Mouse (Mus musculus) liver, embryonic 11.5 days (tissue): ENCODE data around the gene Nsrp1. TPM values are rescaled to one million over a fixed set of nuclear protein-coding genes. Genes with fewer than 3 reads are reported as not detected.

Source experiments
- ATAC-seq: fragments of 200-750 bp; cut with Nextera tagmentation; replicated peaks from 2 replicates; pipeline ENCODE4 v1.8.0; 2017; ENCODE audit warnings: moderate number of reproducible peaks, mild to moderate bottlenecking, moderate TSS enrichment, moderate library complexity; ENCODE audit not compliant: low FRiP score
- DNase-seq: peaks from one replicate; pipeline ENCODE4 v3.0.0-alpha.2; 2017; ENCODE audit warnings: low spot score
- H3K27ac ChIP-seq: fragments of 300-500 bp; sonication (generic); 2 replicates; pipeline ENCODE4 v1.5.1; 2014; ENCODE audit warnings: mild to moderate bottlenecking, low read depth, low read length, control low read depth
- H3K27me3 ChIP-seq: fragments of 300-500 bp; sonication (generic); replicated peaks from 2 replicates; pipeline ENCODE4 v1.6.1; 2014; ENCODE audit warnings: low read length, mixed read lengths; ENCODE audit not compliant: control insufficient read depth, insufficient read depth
- H3K36me3 ChIP-seq: fragments of 300-500 bp; sonication (generic); 2 replicates; pipeline ENCODE4 v1.6.1; 2014; ENCODE audit warnings: mild to moderate bottlenecking, low read length, moderate library complexity, mixed read lengths; ENCODE audit not compliant: control insufficient read depth, insufficient read depth
- H3K4me1 ChIP-seq: fragments of 300-500 bp; sonication (generic); replicated peaks from 2 replicates; pipeline ENCODE4 v1.6.1; 2014; ENCODE audit warnings: low read length, mixed read lengths; ENCODE audit not compliant: control insufficient read depth, insufficient read depth
- H3K4me2 ChIP-seq: fragments of 300-500 bp; sonication (generic); 2 replicates; pipeline ENCODE4 v1.6.1; 2014; ENCODE audit warnings: mild to moderate bottlenecking, control low read depth, moderate library complexity
- H3K4me3 ChIP-seq: fragments of 300-500 bp; sonication (generic); 2 replicates; pipeline ENCODE4 v1.5.1; 2014; ENCODE audit warnings: low read depth, low read length, control low read depth
- H3K9ac ChIP-seq: fragments of 300-500 bp; sonication (generic); 2 replicates; pipeline ENCODE4 v1.6.1; 2014; ENCODE audit warnings: low read depth, low read length, control low read depth
- H3K9me3 ChIP-seq: fragments of 300-500 bp; sonication (generic); 2 replicates; pipeline ENCODE4 v1.6.1; 2016; ENCODE audit warnings: low read length, inconsistent platforms, mixed read lengths; ENCODE audit not compliant: control insufficient read depth
- WGBS: fragments of 180-500 bp; shearing (Covaris S2); extraction: QIAGEN DNeasy Blood & Tissue Kit; methylation state at CpG from one replicate; pipeline ENCODE4 v1.1.7; 2014; 5-methylcytosine and 5-hydroxymethylcytosine counted together
- polyA plus RNA-seq: library from polyadenylated mRNA; unstranded; fragments of >200 nt; fragmentation: Nextera tagmentation; extraction: Ambion mirVana; gene quantifications from 2 replicates; pipeline ENCODE4 v1.2.1, GENCODE M21; 2014

Nsrp1 gene
- polyA plus RNA-seq, 1 experiment from 2014 or later: 45.6 TPM

- no peak for DNase-seq
Observed at GRCm38 (mm10) chr11:77096581-77096980, 18.3 kb upstream of the Nsrp1 start.

GRCm38 (mm10) chr11:77095206-77095605, 17.0 kb upstream of the Nsrp1 start:
- H3K36me3 ChIP-seq: no peaks in the 10 kb centered on the region
- ATAC-seq: no peak
- H3K4me1 ChIP-seq: no peaks in the 10 kb centered on the region
- H3K27me3 ChIP-seq: no peaks in the 10 kb centered on the region
- no peak overlapping the region for H3K4me2 ChIP-seq
- no peaks in the 10 kb centered on the region for H3K9me3 ChIP-seq
- no peak overlapping the region for H3K4me3 ChIP-seq
- no peak overlapping the region for H3K9ac ChIP-seq
- no peak overlapping the region for H3K27ac ChIP-seq
- 64% methylated on average over 10 of the region's 10 CpGs for WGBS
- DNase-seq: no peak

More at GRCm38 (mm10) chr11:77096581-77096980, 18.3 kb upstream of the Nsrp1 start:
- Histone ChIP-seq H3K9ac (no peak overlapping the region), H3K4me2 (no peak overlapping the region), H3K9me3 (no peaks in the 10 kb centered on the region), H3K27me3 (no peaks in the 10 kb centered on the region), H3K36me3 (no peaks in the 10 kb centered on the region), H3K27ac (no peak overlapping the region), H3K4me3 (no peak overlapping the region), H3K4me1 (no peaks in the 10 kb centered on the region)
- 84% methylated on average over 3 of the region's 3 CpGs for WGBS
- no peak for ATAC-seq

- Histone ChIP-seq H3K4me3 (no peak overlapping the region), H3K27ac (no peak overlapping the region), H3K4me2 (no peak overlapping the region), H3K9ac (no peak overlapping the region), H3K4me1 (no peaks in the 10 kb centered on the region), H3K36me3 (no peaks in the 10 kb centered on the region), H3K9me3 (no peaks in the 10 kb centered on the region), H3K27me3 (no peaks in the 10 kb centered on the region)
- ATAC-seq (no peak), DNase-seq (no peak)
- WGBS: 68% methylated on average over 8 of the region's 8 CpGs
Observed at GRCm38 (mm10) chr11:77094136-77094535, 15.9 kb upstream of the Nsrp1 start.

GRCm38 (mm10) chr11:77093208-77093607, 15.0 kb upstream of the Nsrp1 start:
- Histone ChIP-seq H3K9me3 (no peaks in the 10 kb centered on the region), H3K36me3 (no peaks in the 10 kb centered on the region), H3K27me3 (no peaks in the 10 kb centered on the region), H3K27ac (no peak overlapping the region), H3K9ac (no peak overlapping the region), H3K4me2 (peak overlapping the region; percentile 59), H3K4me1 (no peaks in the 10 kb centered on the region), H3K4me3 (peak overlapping the region; percentile 29; the same call in 1 of the 2 replicates)
- 3% methylated on average over 11 of the region's 11 CpGs for WGBS
- DNase-seq: no peak
- no peak for ATAC-seq

- 64% methylated on average over 2 of the region's 2 CpGs for WGBS
- H3K36me3 ChIP-seq: no peaks in the 10 kb centered on the region
- no peak overlapping the region for H3K4me3 ChIP-seq
- no peak for DNase-seq
- H3K27me3 ChIP-seq: no peaks in the 10 kb centered on the region
- H3K27ac ChIP-seq: no peak overlapping the region
- no peaks in the 10 kb centered on the region for H3K4me1 ChIP-seq
- no peak overlapping the region for H3K9ac ChIP-seq
- ATAC-seq: no peak
- H3K4me2 ChIP-seq: no peak overlapping the region
- H3K9me3 ChIP-seq: no peaks in the 10 kb centered on the region
Observed at GRCm38 (mm10) chr11:77089162-77089561, 10.9 kb upstream of the Nsrp1 start.

- DNase-seq (no peak), ATAC-seq (no peak)
- Histone ChIP-seq H3K27me3 (no peaks in the 10 kb centered on the region), H3K9me3 (no peaks in the 10 kb centered on the region), H3K4me1 (no peaks in the 10 kb centered on the region), H3K4me2 (no peak overlapping the region), H3K36me3 (no peaks in the 10 kb centered on the region), H3K27ac (no peak overlapping the region), H3K9ac (no peak overlapping the region), H3K4me3 (no peak overlapping the region)
- WGBS: 70% methylated on average over 2 of the region's 2 CpGs
Observed at GRCm38 (mm10) chr11:77087004-77087403, 8.8 kb upstream of the Nsrp1 start.

GRCm38 (mm10) chr11:77084001-77084682, 5.9 kb upstream of the Nsrp1 start:
- Histone ChIP-seq H3K4me3 (no peak overlapping the region), H3K9me3 (no peaks in the 10 kb centered on the region)
- no peak for DNase-seq

GRCm38 (mm10) chr11:77079361-77079760, 1.1 kb upstream of the Nsrp1 start:
- ATAC-seq (no peak), DNase-seq (no peak)
- Histone ChIP-seq H3K4me2 (no peak overlapping the region), H3K27me3 (no peaks in the 10 kb centered on the region), H3K4me3 (no peak overlapping the region), H3K36me3 (peaks cover 3% of the 10 kb centered on the region; the same call in 1 of the 2 replicates), H3K27ac (no peak overlapping the region), H3K9ac (no peak overlapping the region), H3K9me3 (no peaks in the 10 kb centered on the region), H3K4me1 (peaks cover 3% of the 10 kb centered on the region; the same call in 1 of the 2 replicates)
- 95% methylated on average over 1 of the region's 1 CpGs for WGBS

More at GRCm38 (mm10) chr11:77084001-77084682, 5.9 kb upstream of the Nsrp1 start:
- ATAC-seq: no peak
- Histone ChIP-seq H3K9ac (no peak overlapping the region), H3K27ac (no peak overlapping the region), H3K36me3 (no peaks in the 10 kb centered on the region), H3K4me1 (no peaks in the 10 kb centered on the region), H3K4me2 (no peak overlapping the region), H3K27me3 (no peaks in the 10 kb centered on the region)
- WGBS: 37% methylated on average over 4 of the region's 5 CpGs

- Histone ChIP-seq H3K4me3 (peak overlapping the region; percentile 77), H3K36me3 (peaks cover 8% of the 10 kb centered on the region; the same call in 1 of the 2 replicates), H3K27ac (peak overlapping the region; percentile 52; the same call in 1 of the 2 replicates), H3K4me2 (peak overlapping the region; percentile 76), H3K27me3 (no peaks in the 10 kb centered on the region), H3K4me1 (peaks cover 3% of the 10 kb centered on the region; the same call in 1 of the 2 replicates), H3K9me3 (no peaks in the 10 kb centered on the region), H3K9ac (peak overlapping the region; percentile 77)
- DNase-seq: no peak
- 2% methylated on average over 16 of the region's 16 CpGs for WGBS
- 0 out of 2 replicates have a peak, but pooled peaks have one; percentile 18 for ATAC-seq
Observed at GRCm38 (mm10) chr11:77077792-77078191, 443 bp downstream of the Nsrp1 start.
